Mouse (Mus musculus) ES-E14 (cell line): Measurements from ENCODE around the gene Sorcs2. TPM values are rescaled to one million over a fixed set of nuclear protein-coding genes. Genes with fewer than 3 reads are reported as not detected.

Source experiments
- DNase-seq: peaks from one replicate; pipeline ENCODE4 v3.0.0-alpha.2; 2013; ENCODE audit warnings: low read depth, low spot score
- H3K27ac ChIP-seq: 2 replicates; pipeline ENCODE4 v1.5.1; 2012; ENCODE audit warnings: low read depth, mild to moderate bottlenecking, low read length, moderate library complexity, mixed read lengths; ENCODE audit not compliant: poor library complexity, insufficient read depth, severe bottlenecking
- H3K36me3 ChIP-seq: 2 replicates; pipeline ENCODE4 v1.6.1; 2012; ENCODE audit warnings: mild to moderate bottlenecking, low read length, moderate library complexity, mixed read lengths; ENCODE audit not compliant: control insufficient read depth, poor library complexity, insufficient read depth, severe bottlenecking
- H3K4me1 ChIP-seq, 2 experiments: fragments of 150-350 bp in 1 of 2; sonication (generic) in 1 of 2; 2 replicates each; pipeline ENCODE4 v1.6.1; 2012; ENCODE audit warnings: low read length in 2 of 2, mild to moderate bottlenecking in 1 of 2, mixed read lengths in 1 of 2; ENCODE audit not compliant: control insufficient read depth in 2 of 2, insufficient read depth in 2 of 2, poor library complexity in 1 of 2
- H3K4me3 ChIP-seq, 2 experiments: fragments of 150-350 bp in 1 of 2; sonication (generic) in 1 of 2; 2 replicates each; pipeline ENCODE4 v1.5.1; 2012; ENCODE audit warnings: low read length in 2 of 2, low read depth in 1 of 2, mild to moderate bottlenecking in 1 of 2, mixed read lengths in 1 of 2; ENCODE audit not compliant: insufficient read depth in 1 of 2, poor library complexity in 1 of 2, severe bottlenecking in 1 of 2
- H3K9ac ChIP-seq: 2 replicates; pipeline ENCODE4 v1.6.1; 2012; ENCODE audit warnings: low read depth, mild to moderate bottlenecking, low read length, mixed read lengths; ENCODE audit not compliant: poor library complexity, insufficient read depth, severe bottlenecking
- H3K9me3 ChIP-seq: fragments of 150-350 bp; sonication (generic); 2 replicates; pipeline ENCODE4 v1.6.1; 2012; ENCODE audit warnings: low read depth, mild to moderate bottlenecking, low read length; ENCODE audit not compliant: control insufficient read depth, insufficient read depth
- CHD2 ChIP-seq: IDR thresholded peaks from 2 replicates; pipeline ENCODE4 v1.6.1; 2014; ENCODE audit warnings: mild to moderate bottlenecking, low read depth, low read length, inconsistent platforms
- HCFC1 ChIP-seq: IDR thresholded peaks from 2 replicates; pipeline ENCODE4 v1.6.1; 2012; ENCODE audit warnings: low read length, inconsistent platforms, borderline replicate concordance; ENCODE audit not compliant: insufficient read depth
- MAFK ChIP-seq: IDR thresholded peaks from 2 replicates; pipeline ENCODE4 v1.6.1; 2014; ENCODE audit warnings: mild to moderate bottlenecking, low read depth, low read length, inconsistent platforms; ENCODE audit not compliant: insufficient read depth
- ZC3H11A ChIP-seq: IDR thresholded peaks from 2 replicates; pipeline ENCODE4 v1.6.1; 2012; ENCODE audit warnings: low read depth, mild to moderate bottlenecking, inconsistent platforms, low read length, borderline replicate concordance
- ZNF384 ChIP-seq: IDR thresholded peaks from 2 replicates; pipeline ENCODE4 v1.6.1; 2012; ENCODE audit warnings: low read depth, low read length, inconsistent platforms
- in situ Hi-C, 2 experiments: fragments of 600-800 bp; cut with MboI; formaldehyde crosslinking; loops; one replicate each; pipeline ENCODE4 v1.15.1; 2025; ENCODE audit warnings: low sequenced_read_pairs in 2 of 2, inconsistent platforms in 1 of 2; ENCODE audit not compliant: unreplicated experiment in 2 of 2
- total RNA-seq: library from RNA; depleted of rRNA; stranded (reverse); fragments of 300-350 nt; gene quantifications from 2 replicates; pipeline ENCODE4 v1.2.3, GENCODE M21; 2012

Sorcs2 gene
- total RNA-seq, 1 experiment = 5.4 TPM

- no peak for DNase-seq
- Histone ChIP-seq H3K9me3 (no peaks in the 10 kb centered on the region), H3K9ac (no peak overlapping the region), H3K36me3 (no peaks in the 10 kb centered on the region), H3K4me1 (peaks cover 0 to 3% of the 10 kb centered on the region in 2 experiments; a peak in 1 of 4 replicates), H3K27ac (no peak overlapping the region), H3K4me3 (no peak overlapping the region)
- no peak for TF ChIP-seq HCFC1
- TF ChIP-seq ZC3H11A = no peak
- TF ChIP-seq ZNF384 = no peak
- TF ChIP-seq MAFK = no peak
- TF ChIP-seq CHD2 = no peak
- in situ Hi-C loops = no loop called here
Measured at GRCm38 (mm10) chr5:36085621-36086020, 312.3 kb downstream of the Sorcs2 start.

- Histone ChIP-seq H3K27ac (no peak overlapping the region), H3K9me3 (no peaks in the 10 kb centered on the region), H3K4me1 (peaks cover 0 to 3% of the 10 kb centered on the region in 2 experiments; a peak in 1 of 4 replicates), H3K9ac (no peak overlapping the region), H3K36me3 (no peaks in the 10 kb centered on the region), H3K4me3 (no peak overlapping the region)
- no peak for TF ChIP-seq ZNF384
- TF ChIP-seq CHD2 = no peak
- no peak for TF ChIP-seq HCFC1
- TF ChIP-seq MAFK = no peak
- TF ChIP-seq ZC3H11A = no peak
- in situ Hi-C loops = no loop called here
- no peak for DNase-seq
Measured at GRCm38 (mm10) chr5:36083869-36084565, 313.9 kb downstream of the Sorcs2 start.

GRCm38 (mm10) chr5:36081021-36081420 lies 316.9 kb downstream of the Sorcs2 start:
- Histone ChIP-seq H3K9ac (no peak overlapping the region), H3K4me3 (no peak overlapping the region), H3K27ac (no peak overlapping the region), H3K9me3 (no peaks in the 10 kb centered on the region), H3K36me3 (no peaks in the 10 kb centered on the region), H3K4me1 (peaks cover 0 to 3% of the 10 kb centered on the region in 2 experiments; a peak in 1 of 4 replicates)
- no peak for DNase-seq
- in situ Hi-C loops = no loop called here
- TF ChIP-seq CHD2 (no peak), ZNF384 (no peak), MAFK (no peak), HCFC1 (no peak), ZC3H11A (no peak)

GRCm38 (mm10) chr5:36075172-36076074 lies 322.5 kb downstream of the Sorcs2 start:
- no peak overlapping the region for H3K4me3 ChIP-seq
- H3K4me1 ChIP-seq = no peaks in the 10 kb centered on the region
- no peak overlapping the region for H3K27ac ChIP-seq
- TF ChIP-seq ZC3H11A (no peak), HCFC1 (no peak)
- no peaks in the 10 kb centered on the region for H3K36me3 ChIP-seq
- no peaks in the 10 kb centered on the region for H3K9me3 ChIP-seq
- DNase-seq = no peak
- in situ Hi-C loops = no loop called here
- H3K9ac ChIP-seq = no peak overlapping the region
